Mouse (Mus musculus): ENCODE measurements around the gene Nt5c2.

- TF ChIP-seq POLR2A (IDR thresholded peaks at IDR 0.05; ENCODE audit: insufficient read depth, low read length) = no peak
- no peak for TF ChIP-seq EP300 (IDR thresholded peaks at IDR 0.05; ENCODE audit: insufficient read depth, low read depth, low read length)
These were observed 31.0 kb downstream of the Nt5c2 start for GRCm38 (mm10) chr19:46983966-46984380.

Data from ES-Bruce4 (cell line).